Mouse (Mus musculus): ENCODE data around the gene Gmds. TPM values are rescaled to one million over a fixed set of nuclear protein-coding genes. Genes with fewer than 3 reads are reported as not detected.

The Gmds gene
- polyA plus RNA-seq, 1 experiment: 5.5 TPM

DNA sequence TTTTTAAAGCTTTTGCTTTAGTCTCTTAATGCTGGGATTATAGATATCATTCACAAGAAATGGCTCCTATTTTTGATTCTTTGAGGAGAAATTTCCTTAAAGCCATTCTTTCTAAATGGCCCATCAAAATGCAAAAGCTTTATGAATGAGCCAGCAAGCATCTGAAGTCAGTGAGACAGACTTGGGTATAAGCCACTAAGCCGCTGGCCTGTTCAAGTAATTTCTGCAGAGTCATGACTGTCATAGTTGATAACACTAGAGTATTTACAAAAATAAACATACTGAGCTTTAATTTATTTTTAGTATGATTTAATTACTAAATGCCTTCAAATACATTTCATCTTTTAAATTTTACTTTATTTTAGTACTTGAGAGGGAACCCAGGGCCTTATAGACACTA is 297.7 kb downstream of the Gmds start:
- no peak overlapping the region for H3K4me3 ChIP-seq (ENCODE audit: insufficient read depth, low read depth, low read length)
- H3K4me1 ChIP-seq (ENCODE audit: control insufficient read depth, insufficient read depth, insufficient read length, low read length): no peaks in the 10 kb centered on the region
- no peak overlapping the region for H3K27ac ChIP-seq (replicated peaks; ENCODE audit: low read depth, low read length)

DNA sequence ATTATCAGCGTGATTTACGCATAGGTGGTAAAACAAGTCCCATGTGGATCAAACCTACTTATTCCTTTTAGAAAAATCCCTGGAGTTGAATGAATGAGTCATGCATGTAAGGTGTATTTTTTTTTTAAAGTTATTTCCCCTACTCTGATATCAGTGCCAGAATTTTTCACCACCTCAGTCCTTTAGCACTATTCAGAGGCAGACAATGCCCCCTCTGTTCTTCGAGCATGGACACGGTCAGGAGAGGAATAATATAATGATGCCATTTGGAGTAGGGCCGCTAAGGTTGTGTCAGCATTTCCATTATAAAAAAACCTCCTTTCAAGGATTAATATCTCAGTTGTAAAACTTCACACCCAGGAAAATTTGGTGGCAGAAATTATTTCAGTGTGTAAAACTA is 301.6 kb downstream of the Gmds start:
- Histone ChIP-seq H3K4me1 (ENCODE audit: control insufficient read depth, insufficient read depth, insufficient read length, low read length) (peaks cover 4% of the 10 kb centered on the region), H3K4me3 (ENCODE audit: insufficient read depth, low read depth, low read length) (no peak overlapping the region), H3K27ac (replicated peaks; ENCODE audit: low read depth, low read length) (no peak overlapping the region)

DNA sequence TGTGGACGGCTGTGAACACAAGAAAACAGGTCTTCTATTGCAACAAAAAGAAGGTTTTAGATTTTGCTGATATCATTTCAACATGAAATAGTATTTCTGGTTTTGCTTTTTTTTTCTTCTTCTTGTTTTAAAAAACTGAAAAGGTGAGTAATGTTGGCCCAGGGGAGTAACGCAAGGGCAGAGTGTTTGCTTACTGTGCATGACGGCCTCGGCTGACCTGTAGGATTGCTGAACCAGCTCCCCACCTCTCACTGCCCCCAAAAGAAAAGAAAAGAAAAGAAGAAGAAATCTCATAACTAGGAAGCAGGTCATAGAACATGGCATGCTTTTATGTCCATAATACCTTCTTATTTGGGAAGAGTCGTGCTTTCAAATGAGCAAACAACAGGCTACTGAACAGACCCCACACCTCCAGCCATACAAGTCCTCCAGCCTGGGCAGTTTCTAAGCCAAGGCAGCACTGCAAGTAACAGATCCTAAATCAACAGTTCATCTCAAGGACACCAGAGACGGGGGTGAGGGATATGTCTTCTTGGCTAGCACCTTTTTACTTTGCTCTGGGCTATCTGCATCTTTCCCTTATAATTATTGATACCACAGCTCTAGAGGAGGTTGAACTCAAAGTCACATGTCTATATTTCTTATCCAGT is 303.6 kb downstream of the Gmds start:
- Histone ChIP-seq H3K4me1 (ENCODE audit: control insufficient read depth, insufficient read depth, insufficient read length, low read length) (peaks cover 4% of the 10 kb centered on the region), H3K4me3 (ENCODE audit: insufficient read depth, low read depth, low read length) (no peak overlapping the region), H3K27ac (replicated peaks; ENCODE audit: low read depth, low read length) (no peak overlapping the region)

DNA sequence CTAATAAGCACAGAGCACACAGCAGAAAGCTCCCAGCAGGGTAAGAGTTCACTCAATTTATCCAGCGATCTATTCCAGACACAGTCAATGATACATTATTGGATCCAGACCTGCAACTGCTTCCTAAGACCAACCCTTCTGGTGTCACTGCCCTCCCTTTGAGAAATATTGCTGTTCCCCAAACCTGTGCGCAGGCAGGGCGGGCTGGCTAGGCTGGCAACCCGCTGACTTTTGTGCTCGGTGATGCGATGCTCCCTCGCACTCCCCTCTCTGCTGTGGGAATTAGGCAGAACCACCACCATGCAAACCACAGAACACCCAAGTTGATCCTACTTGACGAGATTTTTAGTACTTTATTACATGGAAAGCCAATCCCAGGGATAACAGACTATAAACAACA is 304.4 kb downstream of the Gmds start:
- Histone ChIP-seq H3K4me1 (ENCODE audit: control insufficient read depth, insufficient read depth, insufficient read length, low read length) (peaks cover 4% of the 10 kb centered on the region), H3K4me3 (ENCODE audit: insufficient read depth, low read depth, low read length) (no peak overlapping the region), H3K27ac (replicated peaks; ENCODE audit: low read depth, low read length) (no peak overlapping the region)

DNA sequence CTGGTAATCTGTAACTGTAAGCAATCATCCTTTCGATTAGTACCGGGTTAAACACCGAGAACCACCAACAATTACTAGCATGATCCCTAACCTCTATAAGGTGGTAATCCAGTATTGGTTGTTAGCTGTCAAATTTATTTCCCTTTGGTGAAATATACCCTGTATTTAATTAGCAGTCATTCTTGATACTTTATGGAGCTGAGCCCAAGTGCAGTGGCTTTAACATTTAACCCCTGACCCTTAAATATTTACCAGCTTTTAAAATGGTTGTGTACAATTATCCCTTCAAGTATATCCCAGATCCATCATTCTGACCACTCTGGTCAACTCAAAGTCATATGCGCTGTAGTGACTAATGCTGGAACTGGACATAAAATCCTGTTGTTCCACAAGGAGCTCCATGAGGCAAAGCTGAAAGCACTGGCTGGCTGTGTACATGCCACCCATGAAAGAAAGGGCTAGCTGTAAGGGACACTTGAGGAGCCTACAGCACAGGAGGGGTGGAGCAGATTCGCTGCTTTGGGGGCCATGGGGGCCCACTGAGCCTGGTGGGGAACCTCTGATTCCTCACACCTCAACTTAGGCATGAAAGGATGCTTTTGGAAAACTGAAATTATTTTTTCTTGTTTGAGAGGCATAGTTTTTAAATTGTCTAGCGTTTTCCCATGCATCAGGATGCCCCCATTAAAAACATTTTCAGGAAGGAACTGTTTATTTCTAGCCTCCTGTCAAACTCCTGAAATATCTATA is 312.1 kb downstream of the Gmds start:
- no peaks in the 10 kb centered on the region for H3K4me1 ChIP-seq (ENCODE audit: control insufficient read depth, insufficient read depth, insufficient read length, low read length)

DNA sequence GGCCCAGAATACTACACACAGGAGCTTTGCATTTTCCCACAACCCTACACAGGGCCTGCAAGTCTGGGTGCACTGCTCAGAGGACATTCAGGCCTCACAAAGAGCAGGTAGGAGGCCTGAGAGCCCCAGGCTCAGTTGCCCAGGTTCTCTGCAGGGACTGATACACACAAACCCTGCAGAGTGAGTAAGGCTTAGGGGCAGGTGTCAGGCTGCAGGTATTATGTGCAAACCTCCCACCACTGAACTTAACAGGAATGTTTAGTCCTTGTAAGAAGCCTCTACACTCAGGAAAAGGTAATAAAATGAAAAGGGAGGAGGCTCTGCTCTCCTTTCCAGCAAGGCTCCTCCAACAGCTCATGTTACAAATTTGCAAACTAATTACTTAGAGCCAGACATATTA is 313.7 kb downstream of the Gmds start:
- Histone ChIP-seq H3K27ac (replicated peaks; ENCODE audit: low read depth, low read length) (no peak overlapping the region), H3K4me1 (ENCODE audit: control insufficient read depth, insufficient read depth, insufficient read length, low read length) (no peaks in the 10 kb centered on the region), H3K4me3 (ENCODE audit: insufficient read depth, low read depth, low read length) (no peak overlapping the region)

More for the DNA sequence above, 312.1 kb downstream of the Gmds start:
- Histone ChIP-seq H3K27ac (replicated peaks; ENCODE audit: low read depth, low read length) (no peak overlapping the region), H3K4me3 (ENCODE audit: insufficient read depth, low read depth, low read length) (no peak overlapping the region)

DNA sequence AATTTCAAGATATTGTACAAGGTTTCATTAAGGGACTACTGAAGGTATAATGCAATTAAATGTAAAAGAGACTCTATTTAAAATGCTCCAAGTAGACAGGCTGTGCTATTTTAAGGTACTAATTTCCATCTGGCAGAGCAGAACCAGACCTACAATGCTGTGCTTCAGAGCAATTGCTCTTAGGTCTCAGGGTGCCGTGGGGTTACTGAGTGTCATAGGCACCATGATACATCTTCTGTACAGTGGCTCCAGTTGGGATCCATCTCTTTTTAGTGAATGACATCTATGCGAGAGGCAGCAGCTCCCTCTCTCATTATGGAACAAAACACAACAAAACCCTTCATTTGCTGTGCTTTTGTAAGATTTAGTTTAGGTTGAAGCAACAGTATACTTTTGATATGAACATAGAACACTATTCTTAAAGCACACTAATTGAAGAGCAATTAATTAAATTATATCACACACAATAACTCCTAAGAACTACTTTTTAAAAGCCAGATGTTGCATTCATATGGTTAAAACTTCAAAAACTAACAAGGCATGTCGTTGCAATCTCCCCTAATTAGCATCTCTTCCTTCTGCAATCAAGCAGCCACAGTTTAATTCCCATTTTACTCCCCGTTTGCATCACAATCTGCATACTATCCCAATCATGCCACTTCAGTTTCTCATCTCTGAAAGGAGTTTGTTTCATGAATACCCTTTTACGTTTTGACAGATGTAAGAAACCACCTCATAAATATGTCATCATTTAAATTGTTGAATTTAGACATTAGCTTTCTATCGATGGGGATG is 317.9 kb downstream of the Gmds start:
- Histone ChIP-seq H3K4me3 (ENCODE audit: insufficient read depth, low read depth, low read length) (no peak overlapping the region), H3K27ac (replicated peaks; ENCODE audit: low read depth, low read length) (no peak overlapping the region), H3K4me1 (ENCODE audit: control insufficient read depth, insufficient read depth, insufficient read length, low read length) (peaks cover 2% of the 10 kb centered on the region; the same call in 1 of the 2 replicates)

DNA sequence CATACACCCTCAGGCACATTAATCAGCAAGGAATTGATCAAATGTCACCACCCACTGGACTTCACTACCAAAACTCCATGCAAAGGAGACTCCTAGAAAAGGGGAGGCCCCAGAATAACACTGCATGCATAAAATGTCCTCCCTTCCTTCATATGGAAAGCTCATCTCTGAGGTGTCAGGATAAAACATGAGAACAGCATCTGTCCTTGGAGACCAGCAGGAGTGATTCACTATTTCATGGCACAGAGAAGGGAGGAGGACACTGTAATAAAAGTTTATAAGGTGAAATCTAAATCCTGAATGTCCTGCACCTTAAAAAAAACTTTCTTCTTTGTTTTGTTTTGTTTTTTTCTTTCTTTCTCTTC is 319.3 kb downstream of the Gmds start:
- H3K4me1 ChIP-seq (ENCODE audit: control insufficient read depth, insufficient read depth, insufficient read length, low read length): peaks cover 2% of the 10 kb centered on the region; the same call in 1 of the 2 replicates
- no peak overlapping the region for H3K4me3 ChIP-seq (ENCODE audit: insufficient read depth, low read depth, low read length)
- no peak overlapping the region for H3K27ac ChIP-seq (replicated peaks; ENCODE audit: low read depth, low read length)

DNA sequence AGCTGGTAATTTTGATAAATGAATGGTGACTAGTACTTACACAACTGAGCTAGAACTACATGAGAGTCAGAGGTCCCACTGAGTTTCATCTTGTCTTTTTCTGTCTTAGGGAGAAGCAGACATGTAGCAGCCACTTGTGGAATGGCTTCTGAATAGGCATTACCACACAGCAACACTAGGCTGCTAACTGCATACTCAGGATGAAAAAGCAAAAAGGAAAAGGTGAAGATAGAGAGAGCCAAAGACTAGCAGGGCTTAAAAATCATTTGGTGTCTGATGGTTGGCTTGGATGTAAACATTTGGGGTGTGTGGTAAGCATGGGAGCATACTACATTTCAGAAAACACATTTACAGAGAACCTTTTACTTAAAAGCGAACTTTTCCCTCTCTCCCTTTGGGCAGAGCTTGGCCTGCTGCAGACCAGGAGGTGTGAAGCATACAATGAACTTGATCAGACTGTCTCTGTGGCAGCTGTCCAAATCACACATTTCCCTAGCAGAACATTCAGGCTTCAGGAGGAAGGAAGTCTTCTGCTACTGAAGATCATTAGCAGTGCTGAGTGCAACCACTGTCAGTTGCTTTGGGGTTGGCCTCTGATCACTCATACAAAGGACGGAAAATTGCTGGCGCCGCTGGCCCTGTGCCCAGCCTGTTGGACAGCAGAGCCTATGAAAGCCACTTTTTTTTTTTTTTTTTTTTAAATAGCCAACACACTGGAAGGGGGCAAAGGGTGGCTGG is 319.9 kb downstream of the Gmds start:
- peaks cover 2% of the 10 kb centered on the region; the same call in 1 of the 2 replicates for H3K4me1 ChIP-seq (ENCODE audit: control insufficient read depth, insufficient read depth, insufficient read length, low read length)
- H3K4me3 ChIP-seq (ENCODE audit: insufficient read depth, low read depth, low read length): no peak overlapping the region
- H3K27ac ChIP-seq (replicated peaks; ENCODE audit: low read depth, low read length): no peak overlapping the region

DNA sequence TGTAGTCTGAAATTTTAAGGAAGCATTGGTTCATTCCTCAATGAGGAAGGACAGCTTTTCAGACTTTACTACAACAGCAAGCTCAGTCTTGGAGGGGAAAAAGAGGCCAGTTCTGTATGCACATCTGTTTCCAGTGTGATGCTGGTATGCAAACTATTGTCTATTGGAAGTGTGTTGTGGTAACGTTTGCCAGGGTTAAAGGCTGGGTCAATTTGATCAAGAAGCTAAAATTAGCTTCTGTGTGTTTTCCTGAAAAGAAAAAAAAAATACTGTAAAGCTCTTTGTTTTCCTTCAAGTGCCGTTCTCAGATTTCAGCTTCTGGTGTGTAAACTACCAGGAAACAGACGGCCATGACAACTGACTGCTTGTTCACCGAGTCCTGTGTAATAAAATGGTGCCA is 329.7 kb downstream of the Gmds start:
- no peak overlapping the region for H3K27ac ChIP-seq (replicated peaks; ENCODE audit: low read depth, low read length)
- no peak overlapping the region for H3K4me3 ChIP-seq (ENCODE audit: insufficient read depth, low read depth, low read length)
- peaks cover 8% of the 10 kb centered on the region for H3K4me1 ChIP-seq (ENCODE audit: control insufficient read depth, insufficient read depth, insufficient read length, low read length)

DNA sequence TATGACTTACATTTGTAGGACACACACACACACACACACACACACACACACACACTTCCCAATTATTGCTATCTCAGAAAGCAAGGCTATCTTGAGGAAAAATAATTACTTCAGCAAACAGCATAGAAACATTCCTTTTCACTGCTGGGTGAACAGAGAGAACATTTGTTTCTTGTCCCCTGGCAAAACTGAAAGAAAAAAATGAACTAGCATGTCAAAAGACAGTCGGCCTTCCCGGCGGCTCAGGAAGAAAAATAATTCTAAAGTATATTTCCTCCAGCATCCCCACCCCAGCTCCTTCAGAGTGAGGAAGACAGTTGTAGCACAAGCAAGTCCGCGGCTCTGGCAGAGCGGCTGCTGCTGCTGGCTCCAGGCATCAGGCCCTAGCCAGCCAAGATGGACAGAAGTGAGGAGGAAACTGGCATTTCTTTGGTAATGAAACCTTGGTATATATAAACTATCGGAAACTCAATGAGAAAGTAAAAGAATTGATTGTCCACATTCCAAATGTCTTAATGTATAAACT is 330.4 kb downstream of the Gmds start:
- H3K27ac ChIP-seq (replicated peaks; ENCODE audit: low read depth, low read length): no peak overlapping the region; the same call in 1 of the 2 replicates
- peaks cover 8% of the 10 kb centered on the region for H3K4me1 ChIP-seq (ENCODE audit: control insufficient read depth, insufficient read depth, insufficient read length, low read length)
- H3K4me3 ChIP-seq (ENCODE audit: insufficient read depth, low read depth, low read length): no peak overlapping the region

DNA sequence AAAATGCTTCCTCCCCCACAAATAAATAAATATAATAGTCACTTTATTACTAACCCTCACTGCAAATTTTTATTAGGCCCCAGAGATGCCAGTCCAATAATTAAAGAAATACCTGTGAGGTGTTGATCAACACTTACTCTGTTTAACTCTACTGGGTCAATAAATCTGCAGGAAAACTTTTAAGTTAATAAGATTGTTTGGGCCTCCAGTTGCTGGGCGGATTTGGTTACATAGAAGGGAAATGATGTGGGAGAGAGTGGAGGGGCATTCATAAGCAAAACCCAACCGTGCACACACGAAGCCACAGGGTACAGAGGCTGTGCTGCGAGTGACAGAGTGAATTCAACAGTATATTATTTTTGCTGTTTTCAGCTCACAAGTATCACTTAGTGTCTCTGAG is 345.1 kb downstream of the Gmds start:
- peaks cover 2% of the 10 kb centered on the region; the same call in 1 of the 2 replicates for H3K4me1 ChIP-seq (ENCODE audit: control insufficient read depth, insufficient read depth, insufficient read length, low read length)
- no peak overlapping the region for H3K4me3 ChIP-seq (ENCODE audit: insufficient read depth, low read depth, low read length)
- H3K27ac ChIP-seq (replicated peaks; ENCODE audit: low read depth, low read length): no peak overlapping the region

DNA sequence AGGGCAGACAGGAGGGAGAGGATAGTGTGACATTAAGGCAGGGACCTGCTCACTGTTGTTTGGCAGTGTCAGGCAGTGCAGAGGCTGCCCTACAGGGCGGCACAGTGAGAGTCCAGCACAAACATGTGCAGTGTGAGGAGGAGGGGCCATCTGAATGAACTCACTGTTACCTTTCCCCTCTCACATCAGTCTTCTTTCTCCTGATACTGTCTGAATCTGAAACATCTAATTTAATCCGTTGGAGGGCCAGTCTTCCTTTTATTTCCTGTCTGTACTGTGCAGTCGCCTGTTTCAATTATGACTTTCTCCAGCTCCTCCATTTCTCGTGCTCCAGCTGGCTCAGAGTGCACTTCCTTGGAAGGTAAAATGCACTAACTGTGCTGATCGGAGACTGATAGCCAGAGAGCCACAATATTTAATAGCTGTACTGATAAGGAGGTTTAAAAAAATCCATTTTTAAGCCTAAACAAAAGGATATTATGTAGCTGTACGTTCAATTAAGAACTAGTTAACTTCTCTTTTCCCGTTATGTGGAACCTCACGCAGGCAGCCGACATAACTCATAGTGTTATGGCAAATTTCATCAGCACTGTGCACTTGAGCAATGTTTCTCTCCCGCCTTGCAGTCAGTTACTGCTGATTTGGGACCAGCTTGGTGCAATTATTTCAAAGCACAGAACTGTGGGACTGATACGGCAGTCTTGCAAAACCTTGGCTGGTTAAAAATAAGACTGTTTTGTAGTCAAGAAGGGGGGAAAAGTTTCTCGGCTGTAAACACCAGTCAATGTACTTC is 345.9 kb downstream of the Gmds start:
- Histone ChIP-seq H3K4me1 (ENCODE audit: control insufficient read depth, insufficient read depth, insufficient read length, low read length) (peaks cover 2% of the 10 kb centered on the region; the same call in 1 of the 2 replicates), H3K27ac (replicated peaks; ENCODE audit: low read depth, low read length) (no peak overlapping the region), H3K4me3 (ENCODE audit: insufficient read depth, low read depth, low read length) (no peak overlapping the region)

DNA sequence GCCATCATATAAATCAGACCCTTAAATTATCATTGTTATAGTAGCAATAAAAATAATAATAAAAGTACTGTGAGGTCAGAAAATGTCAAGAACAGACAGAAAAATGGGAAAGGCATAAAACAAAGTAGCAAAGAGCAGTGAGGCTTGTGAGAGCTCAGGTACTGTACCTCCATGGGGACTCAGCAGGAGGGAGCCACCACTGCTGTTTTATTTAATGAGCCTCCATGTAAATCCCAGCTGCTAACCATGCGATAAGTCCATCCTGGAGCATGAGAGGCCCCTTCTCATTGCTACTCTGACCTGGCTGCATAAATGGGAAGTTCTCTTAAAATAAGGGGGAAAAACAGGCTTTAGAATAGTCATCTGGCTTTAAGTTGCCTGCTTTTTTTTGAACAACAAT is 357.3 kb downstream of the Gmds start:
- H3K4me1 ChIP-seq (ENCODE audit: control insufficient read depth, insufficient read depth, insufficient read length, low read length): no peaks in the 10 kb centered on the region
- H3K4me3 ChIP-seq (ENCODE audit: insufficient read depth, low read depth, low read length): no peak overlapping the region
- H3K27ac ChIP-seq (replicated peaks; ENCODE audit: low read depth, low read length): no peak overlapping the region
